Mouse (Mus musculus): Measurements from ENCODE around the gene Negr1. TPM values are rescaled to one million over a fixed set of nuclear protein-coding genes. Genes with fewer than 3 reads are reported as not detected.

Negr1 gene
- total RNA-seq, 2 experiments from 2014 or later = 122 to 139 TPM

GRCm38 (mm10) chr3:156796061-156796691, 234.6 kb downstream of the Negr1 start:
- DNase-seq = no peak

- no peak for DNase-seq
These were observed 237.6 kb downstream of the Negr1 start for GRCm38 (mm10) chr3:156799228-156799627.

- DNase-seq = no peak
These were observed 248.2 kb downstream of the Negr1 start for GRCm38 (mm10) chr3:156809836-156810235.

GRCm38 (mm10) chr3:156816938-156817337, 255.3 kb downstream of the Negr1 start:
- DNase-seq = no peak

GRCm38 (mm10) chr3:156817452-156817851, 255.9 kb downstream of the Negr1 start:
- no peak for DNase-seq

- DNase-seq = no peak
These were observed 261.4 kb downstream of the Negr1 start for GRCm38 (mm10) chr3:156823039-156823438.

GRCm38 (mm10) chr3:156833920-156834319, 272.3 kb downstream of the Negr1 start:
- no peak for DNase-seq

GRCm38 (mm10) chr3:156838550-156838949, 277.0 kb downstream of the Negr1 start:
- DNase-seq = no peak

- no peak for DNase-seq
These were observed 286.8 kb downstream of the Negr1 start for GRCm38 (mm10) chr3:156848385-156848784.

GRCm38 (mm10) chr3:156851921-156852320, 290.3 kb downstream of the Negr1 start:
- no peak for DNase-seq

GRCm38 (mm10) chr3:156870239-156870921, 308.8 kb downstream of the Negr1 start:
- no peak for DNase-seq

GRCm38 (mm10) chr3:156870922-156871257, 309.3 kb downstream of the Negr1 start:
- DNase-seq = no peak

GRCm38 (mm10) chr3:156871641-156872196, 310.1 kb downstream of the Negr1 start:
- no peak for DNase-seq

GRCm38 (mm10) chr3:156876551-156876950, 315.0 kb downstream of the Negr1 start:
- no peak for DNase-seq

GRCm38 (mm10) chr3:156882129-156882528, 320.5 kb downstream of the Negr1 start:
- DNase-seq = no peak

GRCm38 (mm10) chr3:156883873-156884272, 322.3 kb downstream of the Negr1 start:
- no peak for DNase-seq

- DNase-seq = no peak
These were observed 324.1 kb downstream of the Negr1 start for GRCm38 (mm10) chr3:156885689-156886088.

- DNase-seq = no peak
These were observed 325.3 kb downstream of the Negr1 start for GRCm38 (mm10) chr3:156886915-156887314.

- DNase-seq = no peak
These were observed 329.4 kb downstream of the Negr1 start for GRCm38 (mm10) chr3:156890986-156891385.

- DNase-seq = no peak
These were observed 333.7 kb downstream of the Negr1 start for GRCm38 (mm10) chr3:156895322-156895721.

- DNase-seq = no peak
These were observed 334.5 kb downstream of the Negr1 start for GRCm38 (mm10) chr3:156896106-156896505.

- DNase-seq = no peak
These were observed 335.0 kb downstream of the Negr1 start for GRCm38 (mm10) chr3:156896552-156896951.

GRCm38 (mm10) chr3:156901140-156901539, 339.5 kb downstream of the Negr1 start:
- no peak for DNase-seq
